Mouse (Mus musculus) left cerebral cortex, postnatal 14 days (tissue): ENCODE measurements at regions not wholly inside any gene's neighbourhood (a gene's known extent, or its start where the extent isn't known, plus 50 kb on each side); places are given as distances from the start of the nearest gene placed in this dataset.

Experiments used
- DNase-seq, 2 experiments: peaks; one replicate each; pipeline ENCODE4 v3.0.0; 2021 to 2022; ENCODE audit warnings: low spot score in 2 of 2, mixed read lengths in 1 of 2
- intact Hi-C: fragments of 180-260 bp; cut with DNase I; formaldehyde crosslinking; loops from one replicate; pipeline ENCODE4 v1.15.1; 2025

GRCm38 (mm10) chr14:78376591-78376990, 68.7 kb upstream of the Tnfsf11 start:
- DNase-seq, result no peak
- intact Hi-C loops, result no loop called here

DNA sequence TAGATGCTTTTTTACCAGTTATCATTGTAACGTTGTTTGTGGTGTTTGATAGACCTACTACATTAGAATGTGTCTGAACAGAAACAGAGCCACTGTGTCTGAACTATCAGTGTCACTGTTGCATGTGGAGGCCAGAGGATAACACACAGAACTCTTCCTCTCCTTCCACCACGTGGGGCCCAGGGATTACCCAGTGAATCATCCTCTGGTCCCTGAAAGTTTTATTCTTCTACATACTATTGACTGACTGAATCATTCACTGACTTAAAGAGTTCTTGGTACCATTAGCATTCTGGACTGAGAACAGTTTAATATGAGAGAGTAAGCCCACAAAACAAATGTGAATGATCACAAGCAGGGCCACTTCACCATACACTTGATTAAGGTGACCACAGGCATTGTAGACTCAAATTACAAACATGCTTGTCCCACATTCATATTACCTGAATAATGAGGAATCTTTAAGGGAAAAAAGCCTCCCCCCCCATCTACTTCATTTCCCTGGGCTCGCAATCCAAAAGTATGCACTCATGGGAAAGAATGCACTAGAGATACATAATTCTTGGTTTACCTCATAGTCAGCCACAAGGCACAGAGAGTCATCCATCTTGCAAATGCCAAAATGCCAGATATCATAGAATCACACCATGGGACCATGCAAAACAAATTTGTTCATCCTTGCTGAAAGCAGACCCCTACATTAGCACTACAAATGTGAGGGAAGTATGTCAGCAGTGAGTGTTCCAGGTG, 68.1 kb upstream of the Tnfsf11 start:
- no peak for DNase-seq
- intact Hi-C loops, result no loop called here

- no peak for DNase-seq
- intact Hi-C loops, result no loop called here
These were observed 64.3 kb upstream of the Tnfsf11 start for GRCm38 (mm10) chr14:78372102-78372501.

GRCm38 (mm10) chr14:78368881-78369280, 61.0 kb upstream of the Tnfsf11 start:
- intact Hi-C loops, result no loop called here

GRCm38 (mm10) chr14:78364822-78365221, 57.0 kb upstream of the Tnfsf11 start:
- DNase-seq, result no peak
- intact Hi-C loops, result no loop called here

More at GRCm38 (mm10) chr14:78368881-78369280, 61.0 kb upstream of the Tnfsf11 start:
- peak; percentile 17 to 63 for DNase-seq

- DNase-seq, result no peak
- intact Hi-C loops, result no loop called here
These were observed 55.3 kb upstream of the Tnfsf11 start for GRCm38 (mm10) chr14:78363123-78363522.
